Mouse (Mus musculus) forebrain, embryonic 15.5 days (tissue): ENCODE measurements around the gene Fbn1. TPM values are rescaled to one million over a fixed set of nuclear protein-coding genes. Genes with fewer than 3 reads are reported as not detected.
A peak's percentile ranks its signal among the peaks of the same experiment; 100 is the strongest.

Experiments used
- ATAC-seq: fragments of 200-750 bp; cut with Nextera tagmentation; replicated peaks from 2 replicates; pipeline ENCODE4 v1.8.0; 2017; ENCODE audit warnings: mild to moderate bottlenecking, moderate TSS enrichment, moderate library complexity
- H3K27ac ChIP-seq: fragments of 300-500 bp; sonication (generic); replicated peaks from 2 replicates; pipeline ENCODE4 v1.5.1; 2015; ENCODE audit warnings: mild to moderate bottlenecking, inconsistent platforms
- H3K27me3 ChIP-seq: fragments of 300-500 bp; sonication (generic); 2 replicates; pipeline ENCODE4 v1.6.1; 2015; ENCODE audit warnings: inconsistent platforms
- H3K36me3 ChIP-seq: fragments of 300-500 bp; sonication (generic); 2 replicates; pipeline ENCODE4 v1.6.1; 2015; ENCODE audit warnings: mild to moderate bottlenecking, inconsistent platforms
- H3K4me1 ChIP-seq: fragments of 300-500 bp; sonication (generic); 2 replicates; pipeline ENCODE4 v1.6.1; 2015; ENCODE audit warnings: inconsistent platforms
- H3K4me2 ChIP-seq: fragments of 300-500 bp; sonication (generic); replicated peaks from 2 replicates; pipeline ENCODE4 v1.6.1; 2015; ENCODE audit warnings: mild to moderate bottlenecking, inconsistent platforms
- H3K4me3 ChIP-seq: fragments of 300-500 bp; sonication (generic); 2 replicates; pipeline ENCODE4 v1.5.1; 2015; ENCODE audit warnings: mild to moderate bottlenecking, inconsistent platforms
- H3K9ac ChIP-seq: fragments of 300-500 bp; sonication (generic); replicated peaks from 2 replicates; pipeline ENCODE4 v1.6.1; 2015; ENCODE audit warnings: mild to moderate bottlenecking, inconsistent platforms
- H3K9me3 ChIP-seq: fragments of 300-500 bp; sonication (generic); 2 replicates; pipeline ENCODE4 v1.6.1; 2016; ENCODE audit warnings: inconsistent platforms
- WGBS: fragments of 180-500 bp; shearing (Covaris S2); methylation state at CpG from one replicate; pipeline ENCODE4 v1.1.7; 2015; ENCODE audit warnings: mixed read lengths; 5-methylcytosine and 5-hydroxymethylcytosine counted together
- polyA plus RNA-seq: library from polyadenylated mRNA; unstranded; fragments of >200 nt; fragmentation: Nextera tagmentation; extraction: Ambion mirVana; gene quantifications from 2 replicates; pipeline ENCODE4 v1.2.1, GENCODE M21; 2015

Gene Fbn1
- polyA plus RNA-seq, 1 experiment from 2014 or later, result 2.2 TPM

GRCm38 (mm10) chr2:125474690-125475089, 33.1 kb downstream of the Fbn1 start:
- ATAC-seq, result no peak
- Histone ChIP-seq H3K4me2 (no peak overlapping the region), H3K27me3 (no peaks in the 10 kb centered on the region), H3K27ac (no peak overlapping the region), H3K4me3 (no peak overlapping the region), H3K9ac (no peak overlapping the region), H3K36me3 (no peaks in the 10 kb centered on the region), H3K4me1 (no peaks in the 10 kb centered on the region), H3K9me3 (no peaks in the 10 kb centered on the region)
- WGBS, result 85% methylated on average over 5 of the region's 5 CpGs

GRCm38 (mm10) chr2:125473228-125473627, 34.6 kb downstream of the Fbn1 start:
- H3K27ac ChIP-seq, result no peak overlapping the region
- 89% methylated on average over 2 of the region's 2 CpGs for WGBS
- H3K36me3 ChIP-seq, result no peaks in the 10 kb centered on the region
- no peak for ATAC-seq
- no peak overlapping the region for H3K4me3 ChIP-seq
- no peak overlapping the region for H3K4me2 ChIP-seq
- no peak overlapping the region for H3K9ac ChIP-seq
- H3K4me1 ChIP-seq, result no peaks in the 10 kb centered on the region
- no peaks in the 10 kb centered on the region for H3K27me3 ChIP-seq
- H3K9me3 ChIP-seq, result no peaks in the 10 kb centered on the region

- Histone ChIP-seq H3K4me1 (no peaks in the 10 kb centered on the region), H3K27ac (no peak overlapping the region), H3K4me2 (no peak overlapping the region), H3K9me3 (no peaks in the 10 kb centered on the region), H3K36me3 (peaks cover 3% of the 10 kb centered on the region), H3K9ac (no peak overlapping the region), H3K27me3 (no peaks in the 10 kb centered on the region), H3K4me3 (no peak overlapping the region)
- WGBS, result 91% methylated on average over 4 of the region's 4 CpGs
- ATAC-seq, result no peak
Observed at GRCm38 (mm10) chr2:125471721-125472120, 36.1 kb downstream of the Fbn1 start.

GRCm38 (mm10) chr2:125470553-125471295, 37.1 kb downstream of the Fbn1 start:
- peak overlapping the region; percentile 37; the same call in 1 of the 2 replicates for H3K27ac ChIP-seq
- WGBS, result 66% methylated on average over 8 of the region's 8 CpGs

GRCm38 (mm10) chr2:125464036-125464435, 43.8 kb downstream of the Fbn1 start:
- ATAC-seq, result no peak
- 88% methylated on average over 6 of the region's 6 CpGs for WGBS
- Histone ChIP-seq H3K27me3 (no peaks in the 10 kb centered on the region), H3K9me3 (no peaks in the 10 kb centered on the region), H3K4me2 (no peak overlapping the region), H3K4me3 (no peak overlapping the region), H3K4me1 (no peaks in the 10 kb centered on the region), H3K36me3 (peaks cover 3% of the 10 kb centered on the region), H3K9ac (no peak overlapping the region), H3K27ac (no peak overlapping the region)

More at GRCm38 (mm10) chr2:125470553-125471295, 37.1 kb downstream of the Fbn1 start:
- no peaks in the 10 kb centered on the region for H3K9me3 ChIP-seq
- no peaks in the 10 kb centered on the region for H3K4me1 ChIP-seq
- H3K4me3 ChIP-seq, result no peak overlapping the region
- H3K9ac ChIP-seq, result no peak overlapping the region
- H3K27me3 ChIP-seq, result no peaks in the 10 kb centered on the region
- peaks cover 3% of the 10 kb centered on the region for H3K36me3 ChIP-seq
- H3K4me2 ChIP-seq, result no peak overlapping the region
- ATAC-seq, result no peak

- 87% methylated on average over 3 of the region's 3 CpGs for WGBS
Observed at GRCm38 (mm10) chr2:125459087-125459486, 48.7 kb downstream of the Fbn1 start.

GRCm38 (mm10) chr2:125456059-125456789, 51.6 kb downstream of the Fbn1 start:
- ATAC-seq, result no peak
- Histone ChIP-seq H3K4me1 (no peaks in the 10 kb centered on the region), H3K9ac (no peak overlapping the region), H3K4me2 (no peak overlapping the region), H3K36me3 (no peaks in the 10 kb centered on the region), H3K27ac (no peak overlapping the region), H3K27me3 (no peaks in the 10 kb centered on the region), H3K4me3 (no peak overlapping the region), H3K9me3 (no peaks in the 10 kb centered on the region)
- 82% methylated on average over 15 of the region's 15 CpGs for WGBS

More at GRCm38 (mm10) chr2:125459087-125459486, 48.7 kb downstream of the Fbn1 start:
- Histone ChIP-seq H3K27me3 (no peaks in the 10 kb centered on the region), H3K27ac (no peak overlapping the region), H3K9ac (no peak overlapping the region), H3K36me3 (no peaks in the 10 kb centered on the region), H3K4me3 (no peak overlapping the region), H3K4me1 (no peaks in the 10 kb centered on the region), H3K4me2 (no peak overlapping the region), H3K9me3 (no peaks in the 10 kb centered on the region)
- no peak for ATAC-seq

GRCm38 (mm10) chr2:125454781-125455180, 53.0 kb downstream of the Fbn1 start:
- Histone ChIP-seq H3K4me3 (no peak overlapping the region), H3K9ac (no peak overlapping the region), H3K4me1 (no peaks in the 10 kb centered on the region), H3K4me2 (no peak overlapping the region), H3K27ac (no peak overlapping the region), H3K9me3 (no peaks in the 10 kb centered on the region), H3K36me3 (no peaks in the 10 kb centered on the region), H3K27me3 (no peaks in the 10 kb centered on the region)
- WGBS, result 94% methylated on average over 5 of the region's 5 CpGs
- ATAC-seq, result no peak

GRCm38 (mm10) chr2:125452369-125453097, 55.3 kb downstream of the Fbn1 start:
- no peak overlapping the region for H3K27ac ChIP-seq
- no peak overlapping the region for H3K4me2 ChIP-seq
- H3K9me3 ChIP-seq, result no peaks in the 10 kb centered on the region
- H3K9ac ChIP-seq, result no peak overlapping the region
- H3K27me3 ChIP-seq, result no peaks in the 10 kb centered on the region
- no peak overlapping the region for H3K4me3 ChIP-seq
- H3K4me1 ChIP-seq, result no peaks in the 10 kb centered on the region
- 39% methylated on average over 6 of the region's 6 CpGs for WGBS
- 0 out of 2 replicates have a peak, but pooled peaks have one; percentile 38 for ATAC-seq
- no peaks in the 10 kb centered on the region for H3K36me3 ChIP-seq

GRCm38 (mm10) chr2:125449361-125449760, 58.4 kb downstream of the Fbn1 start:
- Histone ChIP-seq H3K36me3 (no peaks in the 10 kb centered on the region), H3K9me3 (no peaks in the 10 kb centered on the region), H3K4me3 (no peak overlapping the region), H3K9ac (no peak overlapping the region), H3K27ac (no peak overlapping the region), H3K4me2 (no peak overlapping the region), H3K4me1 (no peaks in the 10 kb centered on the region), H3K27me3 (no peaks in the 10 kb centered on the region)
- ATAC-seq, result no peak
- WGBS, result 84% methylated on average over 8 of the region's 8 CpGs

- Histone ChIP-seq H3K36me3 (no peaks in the 10 kb centered on the region), H3K9ac (no peak overlapping the region), H3K4me1 (no peaks in the 10 kb centered on the region), H3K9me3 (no peaks in the 10 kb centered on the region), H3K27ac (no peak overlapping the region), H3K4me3 (no peak overlapping the region), H3K27me3 (no peaks in the 10 kb centered on the region), H3K4me2 (no peak overlapping the region)
- no peak for ATAC-seq
- 85% methylated on average over 6 of the region's 6 CpGs for WGBS
Observed at GRCm38 (mm10) chr2:125448881-125449280, 58.9 kb downstream of the Fbn1 start.

GRCm38 (mm10) chr2:125447274-125447898, 60.4 kb downstream of the Fbn1 start:
- Histone ChIP-seq H3K36me3 (no peaks in the 10 kb centered on the region), H3K4me2 (no peak overlapping the region), H3K27me3 (no peaks in the 10 kb centered on the region), H3K4me1 (no peaks in the 10 kb centered on the region), H3K9me3 (no peaks in the 10 kb centered on the region), H3K27ac (no peak overlapping the region), H3K4me3 (no peak overlapping the region), H3K9ac (no peak overlapping the region)
- ATAC-seq, result no peak
- 75% methylated on average over 9 of the region's 9 CpGs for WGBS
